In the genomic region with DNA sequence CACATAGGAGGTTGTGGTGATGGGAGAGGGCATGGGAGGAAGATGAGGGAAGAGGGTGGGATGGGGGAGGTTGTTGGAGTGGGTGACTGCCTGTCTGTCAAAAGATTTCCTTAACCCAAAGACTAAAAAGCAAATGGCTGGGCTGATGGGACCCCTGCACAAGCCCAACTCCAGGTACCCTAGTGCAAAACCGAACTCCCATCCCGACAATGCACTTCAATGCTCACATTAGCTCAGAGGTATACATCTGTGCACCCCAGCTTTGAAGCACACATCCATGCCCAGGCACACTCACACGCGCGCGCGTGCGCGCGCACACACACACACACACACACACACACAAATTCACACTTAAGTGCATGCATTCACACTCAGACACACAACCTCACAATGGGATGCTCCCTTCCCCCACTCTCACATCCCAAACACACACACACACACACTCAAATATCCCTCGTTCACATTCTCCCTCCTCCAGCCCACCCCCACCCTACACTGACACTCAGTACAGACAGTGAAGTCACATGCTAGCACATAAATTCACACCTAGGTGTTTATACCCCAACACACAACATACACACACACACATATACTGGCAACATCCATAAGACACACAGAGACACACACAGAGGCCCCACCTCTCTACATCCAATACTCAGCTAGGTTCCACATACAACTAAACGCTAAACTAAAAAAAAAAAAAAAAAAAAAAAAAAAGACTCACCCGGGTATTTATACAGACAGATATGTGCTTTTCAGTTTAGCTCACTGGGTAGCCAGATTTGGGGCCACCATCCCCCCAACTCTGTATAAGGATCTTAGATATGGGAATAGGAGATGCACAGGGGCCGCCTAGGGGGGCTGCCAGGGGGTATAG, we compare ENCODE assay signal across 8 mouse cellular contexts. TPM values are rescaled to one million over a fixed set of nuclear protein-coding genes. Genes with fewer than 3 reads are reported as not detected.
DNase-seq lines count a peak whose midpoint lies in the region; ATAC-seq and TF ChIP-seq lines count a peak whose summit lies in the region.

No protein-coding gene starts in this region.

- no peak for TF ChIP-seq EP300 in stomach, postnatal 0 days (optimal IDR thresholded peaks at IDR 0.05)

- no peak overlapping the region for H3K4me2 ChIP-seq in midbrain, postnatal 0 days (ENCODE audit: low read depth, low read length, poor library complexity, severe bottlenecking)
- H3K4me2 ChIP-seq in liver, embryonic 11.5 days: peak overlapping the region; percentile 62
- H3K4me2 ChIP-seq in stomach, postnatal 0 days (replicated peaks; ENCODE audit: low read depth): peak overlapping the region; percentile 62

- peak overlapping the region; percentile 76 for H3K27ac ChIP-seq in midbrain, embryonic 10.5 days (replicated peaks)
- no peak overlapping the region for H3K27ac ChIP-seq in midbrain, postnatal 0 days (ENCODE audit: low read depth, low read length)
- H3K27ac ChIP-seq in liver, embryonic 11.5 days (ENCODE audit: low read depth, low read length): peak overlapping the region; percentile 47
- peak overlapping the region; percentile 93 for H3K27ac ChIP-seq in stomach, postnatal 0 days (replicated peaks)

- ATAC-seq in midbrain, postnatal 0 days (ENCODE audit: low FRiP score): no peak
- no peak for ATAC-seq in liver, embryonic 11.5 days (replicated peaks; ENCODE audit: low FRiP score)
- no peak for ATAC-seq in stomach, postnatal 0 days (ENCODE audit: low FRiP score, low TSS enrichment)

- peaks cover 59% of the 10 kb centered on the region for H3K27me3 ChIP-seq in midbrain, embryonic 10.5 days (ENCODE audit: low read depth, poor library complexity, severe bottlenecking)
- H3K27me3 ChIP-seq in midbrain, postnatal 0 days (ENCODE audit: insufficient read depth, low read length): no peaks in the 10 kb centered on the region
- peaks cover 45% of the 10 kb centered on the region for H3K27me3 ChIP-seq in liver, embryonic 11.5 days (replicated peaks; ENCODE audit: control insufficient read depth, insufficient read depth, low read length)
- H3K27me3 ChIP-seq in stomach, postnatal 0 days (ENCODE audit: control insufficient read depth, insufficient read depth, low read length): no peaks in the 10 kb centered on the region

- no peak for TF ChIP-seq CTCF in midbrain, postnatal 0 days (IDR thresholded peaks at IDR 0.05)
- no peak for TF ChIP-seq CTCF in stomach, postnatal 0 days (IDR thresholded peaks at IDR 0.05; ENCODE audit: low read depth)

- H3K4me3 ChIP-seq in midbrain, embryonic 10.5 days: peak overlapping the region; percentile 47
- H3K4me3 ChIP-seq in midbrain, postnatal 0 days (ENCODE audit: low read depth, low read length): no peak overlapping the region
- peak overlapping the region; percentile 44 for H3K4me3 ChIP-seq in liver, embryonic 11.5 days (ENCODE audit: low read depth, low read length)
- H3K4me3 ChIP-seq in stomach, postnatal 0 days (ENCODE audit: low read depth, low read length): peak overlapping the region; percentile 41

- H3K9me3 ChIP-seq in midbrain, embryonic 10.5 days (replicated peaks): no peaks in the 10 kb centered on the region
- no peaks in the 10 kb centered on the region for H3K9me3 ChIP-seq in midbrain, postnatal 0 days (ENCODE audit: low read length)
- no peaks in the 10 kb centered on the region for H3K9me3 ChIP-seq in liver, embryonic 11.5 days (ENCODE audit: control insufficient read depth, low read length)
- H3K9me3 ChIP-seq in stomach, postnatal 0 days (ENCODE audit: control insufficient read depth, low read length): no peaks in the 10 kb centered on the region

- H3K9ac ChIP-seq in midbrain, postnatal 0 days (replicated peaks; ENCODE audit: low read length, poor library complexity, severe bottlenecking): no peak overlapping the region
- peak overlapping the region; percentile 44; the same call in 1 of the 2 replicates for H3K9ac ChIP-seq in liver, embryonic 11.5 days (ENCODE audit: low read depth, low read length)
- peak overlapping the region; percentile 68 for H3K9ac ChIP-seq in stomach, postnatal 0 days (ENCODE audit: low read length)

- peak; percentile 41 for DNase-seq in embryo, embryonic 10.5 days (ENCODE audit: low spot score)
- DNase-seq in embryo, embryonic 10 days (ENCODE audit: low spot score): no peak
- no peak for DNase-seq in midbrain, embryonic 10.5 days (ENCODE audit: low spot score)
- no peak for DNase-seq in midbrain, postnatal 0 days (ENCODE audit: low spot score)
- DNase-seq in liver, embryonic 11.5 days (ENCODE audit: low spot score): no peak
- no peak for DNase-seq in stomach, postnatal 0 days (ENCODE audit: low spot score)
- no peak for DNase-seq in adipocyte (ENCODE audit: low spot score)
- DNase-seq in natural killer cell, adult 2 months (ENCODE audit: low spot score in 2 of 2): no peak

- WGBS in midbrain, embryonic 10.5 days: 71% methylated on average over 14 of the region's 14 CpGs
- 80% methylated on average over 14 of the region's 14 CpGs for WGBS in midbrain, postnatal 0 days
- WGBS in liver, embryonic 11.5 days: 68% methylated on average over 14 of the region's 14 CpGs
- 58% methylated on average over 14 of the region's 14 CpGs for WGBS in stomach, postnatal 0 days

- 0 out of 2 replicates have a peak, but pooled peaks cover 5% of the 10 kb centered on the region for H3K36me3 ChIP-seq in midbrain, embryonic 10.5 days
- H3K36me3 ChIP-seq in midbrain, postnatal 0 days (ENCODE audit: insufficient read depth, low read length): peaks cover 36% of the 10 kb centered on the region
- no peaks in the 10 kb centered on the region for H3K36me3 ChIP-seq in liver, embryonic 11.5 days (ENCODE audit: control insufficient read depth, insufficient read depth, low read length)
- no peaks in the 10 kb centered on the region for H3K36me3 ChIP-seq in stomach, postnatal 0 days (ENCODE audit: control insufficient read depth, insufficient read depth, low read length)

- peaks cover 75% of the 10 kb centered on the region for H3K4me1 ChIP-seq in midbrain, embryonic 10.5 days
- peaks cover 13% of the 10 kb centered on the region for H3K4me1 ChIP-seq in midbrain, postnatal 0 days (ENCODE audit: insufficient read depth, low read length)
- H3K4me1 ChIP-seq in liver, embryonic 11.5 days (replicated peaks; ENCODE audit: control insufficient read depth, insufficient read depth, low read length): peaks cover 26% of the 10 kb centered on the region
- 0 out of 2 replicates have a peak, but pooled peaks cover 3% of the 10 kb centered on the region for H3K4me1 ChIP-seq in stomach, postnatal 0 days (replicated peaks; ENCODE audit: control insufficient read depth, insufficient read depth)

RNA-seq across cellular contexts. Expression of a gene that starts 31.1 kb away (rescaled TPM):
- 536 and 538 TPM in 2 replicates for polyA plus RNA-seq in midbrain, embryonic 10.5 days (2016; fragmentation: Nextera tagmentation; extraction: Ambion mirVana)
- total RNA-seq in midbrain, postnatal 0 days (2014; rRNA removed): 292 and 375 TPM in 2 replicates
- 463 and 486 TPM in 2 replicates for polyA plus RNA-seq in midbrain, postnatal 0 days (2015; fragmentation: Nextera tagmentation; extraction: Ambion mirVana)
- 369 and 385 TPM in 2 replicates for polyA plus RNA-seq in liver, embryonic 11.5 days (2014; fragmentation: Nextera tagmentation; extraction: Ambion mirVana)
- 254 and 313 TPM in 2 replicates for polyA plus RNA-seq in stomach, postnatal 0 days (2015; fragmentation: Nextera tagmentation; extraction: Ambion mirVana)

RNA-seq across cellular contexts. Expression of a gene that starts 31.8 kb away (rescaled TPM):
- polyA plus RNA-seq in midbrain, embryonic 10.5 days (2016; fragmentation: Nextera tagmentation; extraction: Ambion mirVana): 16.7 and 21.1 TPM in 2 replicates
- total RNA-seq in midbrain, postnatal 0 days (2014; rRNA removed): 57.4 and 68.8 TPM in 2 replicates
- 27.7 and 30.1 TPM in 2 replicates for polyA plus RNA-seq in midbrain, postnatal 0 days (2015; fragmentation: Nextera tagmentation; extraction: Ambion mirVana)
- 18.8 and 19.7 TPM in 2 replicates for polyA plus RNA-seq in liver, embryonic 11.5 days (2014; fragmentation: Nextera tagmentation; extraction: Ambion mirVana)
- 18.1 and 18.5 TPM in 2 replicates for polyA plus RNA-seq in stomach, postnatal 0 days (2015; fragmentation: Nextera tagmentation; extraction: Ambion mirVana)

RNA-seq across cellular contexts. Expression of a gene that starts 33.2 kb away (rescaled TPM):
- polyA plus RNA-seq in midbrain, embryonic 10.5 days (2016; fragmentation: Nextera tagmentation; extraction: Ambion mirVana): 60.5 and 69.8 TPM in 2 replicates
- total RNA-seq in midbrain, postnatal 0 days (2014; rRNA removed): 63.7 and 81.8 TPM in 2 replicates
- 47.3 and 48.8 TPM in 2 replicates for polyA plus RNA-seq in midbrain, postnatal 0 days (2015; fragmentation: Nextera tagmentation; extraction: Ambion mirVana)
- polyA plus RNA-seq in liver, embryonic 11.5 days (2014; fragmentation: Nextera tagmentation; extraction: Ambion mirVana): 45.5 and 45.8 TPM in 2 replicates
- polyA plus RNA-seq in stomach, postnatal 0 days (2015; fragmentation: Nextera tagmentation; extraction: Ambion mirVana): 14.0 and 16.1 TPM in 2 replicates

RNA-seq across cellular contexts. Expression of a gene that starts 34.2 kb away (rescaled TPM):
- polyA plus RNA-seq in midbrain, embryonic 10.5 days (2016; fragmentation: Nextera tagmentation; extraction: Ambion mirVana): 9.0 and 12.2 TPM in 2 replicates
- total RNA-seq in midbrain, postnatal 0 days (2014; rRNA removed): 170 and 186 TPM in 2 replicates
- 105 and 107 TPM in 2 replicates for polyA plus RNA-seq in midbrain, postnatal 0 days (2015; fragmentation: Nextera tagmentation; extraction: Ambion mirVana)
- 9.3 and 10.0 TPM in 2 replicates for polyA plus RNA-seq in liver, embryonic 11.5 days (2014; fragmentation: Nextera tagmentation; extraction: Ambion mirVana)
- 5.6 and 6.2 TPM in 2 replicates for polyA plus RNA-seq in stomach, postnatal 0 days (2015; fragmentation: Nextera tagmentation; extraction: Ambion mirVana)

RNA-seq across cellular contexts. Expression of a gene that starts 59.0 kb away (rescaled TPM):
- 91.4 and 91.7 TPM in 2 replicates for polyA plus RNA-seq in midbrain, embryonic 10.5 days (2016; fragmentation: Nextera tagmentation; extraction: Ambion mirVana)
- 138 and 142 TPM in 2 replicates for total RNA-seq in midbrain, postnatal 0 days (2014; rRNA removed)
- polyA plus RNA-seq in midbrain, postnatal 0 days (2015; fragmentation: Nextera tagmentation; extraction: Ambion mirVana): 110 and 121 TPM in 2 replicates
- polyA plus RNA-seq in liver, embryonic 11.5 days (2014; fragmentation: Nextera tagmentation; extraction: Ambion mirVana): 57.3 and 59.5 TPM in 2 replicates
- 32.2 and 34.8 TPM in 2 replicates for polyA plus RNA-seq in stomach, postnatal 0 days (2015; fragmentation: Nextera tagmentation; extraction: Ambion mirVana)
